17 mouse cellular contexts compared by ENCODE assay signal in genomic region chr8:119788607-119789381, GRCm38 (mm10). TPM values are rescaled to one million over a fixed set of nuclear protein-coding genes. Genes with fewer than 3 reads are reported as not detected.
A peak's percentile ranks its signal among the peaks of the same experiment; 100 is the strongest.
DNase-seq lines count a peak whose midpoint lies in the region; ATAC-seq and TF ChIP-seq lines count a peak whose summit lies in the region.
"Had no signal": no experiment of that assay in that cellular context is flagged by ENCODE, and none has a peak within 500 bp of the region (broad histone marks: within the 10 kb centered on the region; RNA-seq: fewer than 3 reads in every experiment).

No protein-coding gene starts in this region.

- no peak for ATAC-seq in midbrain, embryonic 14.5 days (ENCODE audit: low FRiP score, low TSS enrichment)
- no peak for ATAC-seq in midbrain, embryonic 15.5 days (replicated peaks)
- ATAC-seq in intestine, postnatal 0 days = no peak

- H3K4me1 ChIP-seq in midbrain, embryonic 14.5 days (ENCODE audit: control insufficient read depth, insufficient read depth, low read length) = peaks cover 21% of the 10 kb centered on the region
- peaks cover 24% of the 10 kb centered on the region for H3K4me1 ChIP-seq in midbrain, embryonic 15.5 days
- peaks cover 13% of the 10 kb centered on the region; the same call in 1 of the 2 replicates for H3K4me1 ChIP-seq in intestine, postnatal 0 days (replicated peaks; ENCODE audit: control insufficient read depth, insufficient read depth, low read length)

- no peaks in the 10 kb centered on the region for H3K36me3 ChIP-seq in midbrain, embryonic 14.5 days (ENCODE audit: control insufficient read depth, insufficient read depth, low read length)
- H3K36me3 ChIP-seq in midbrain, embryonic 15.5 days (replicated peaks) = no peaks in the 10 kb centered on the region
- no peaks in the 10 kb centered on the region for H3K36me3 ChIP-seq in intestine, postnatal 0 days (ENCODE audit: control insufficient read depth, insufficient read depth)
- H3K36me3 ChIP-seq: neural tube, embryonic 12.5 days had no signal

- H3K27me3 ChIP-seq in midbrain, embryonic 14.5 days (ENCODE audit: control insufficient read depth, insufficient read depth, low read length) = no peaks in the 10 kb centered on the region
- H3K27me3 ChIP-seq in midbrain, embryonic 15.5 days (replicated peaks) = no peaks in the 10 kb centered on the region
- no peaks in the 10 kb centered on the region for H3K27me3 ChIP-seq in intestine, postnatal 0 days (replicated peaks; ENCODE audit: control insufficient read depth, insufficient read depth, low read length)
- H3K27me3 ChIP-seq: neural tube, embryonic 12.5 days had no signal

- peak; percentile 4 for DNase-seq in gastrocnemius, postnatal 25 days
- DNase-seq in gastrocnemius, adult 18-20 months (ENCODE audit: low spot score) = no peak
- DNase-seq in midbrain, embryonic 14.5 days = no peak
- peak; percentile 74 to 81 for DNase-seq in cerebellum, postnatal 14 days
- no peak for DNase-seq in urinary bladder, adult 18-20 months (ENCODE audit: low spot score in 2 of 2)
- DNase-seq in embryo, embryonic 9.5 days (ENCODE audit: extremely low spot score) = no peak
- DNase-seq: adrenal gland, postnatal 36 days; gastrocnemius, postnatal 10 days; lung, adult 18-20 months; retina, postnatal 1 day; spleen, adult 18-20 months had no signal

- no peak overlapping the region for H3K27ac ChIP-seq in midbrain, embryonic 14.5 days (replicated peaks; ENCODE audit: low read depth, low read length)
- no peak overlapping the region for H3K27ac ChIP-seq in midbrain, embryonic 15.5 days
- no peak overlapping the region for H3K27ac ChIP-seq in intestine, postnatal 0 days (ENCODE audit: low read depth, low read length)
- H3K27ac ChIP-seq: kidney, postnatal 0 days; neural tube, embryonic 12.5 days had no signal

- no peaks in the 10 kb centered on the region for H3K9me3 ChIP-seq in midbrain, embryonic 14.5 days (ENCODE audit: control insufficient read depth, low read length)
- no peaks in the 10 kb centered on the region for H3K9me3 ChIP-seq in midbrain, embryonic 15.5 days
- no peaks in the 10 kb centered on the region for H3K9me3 ChIP-seq in intestine, postnatal 0 days (ENCODE audit: control insufficient read depth)
- H3K9me3 ChIP-seq: neural tube, embryonic 12.5 days had no signal

- 73% methylated on average over 9 of the region's 9 CpGs for WGBS in midbrain, embryonic 14.5 days
- 71% methylated on average over 9 of the region's 9 CpGs for WGBS in midbrain, embryonic 15.5 days
- 84% methylated on average over 9 of the region's 9 CpGs for WGBS in intestine, postnatal 0 days

- H3K4me3 ChIP-seq in midbrain, embryonic 14.5 days (replicated peaks; ENCODE audit: low read depth, low read length) = no peak overlapping the region
- no peak overlapping the region for H3K4me3 ChIP-seq in midbrain, embryonic 15.5 days
- H3K4me3 ChIP-seq in intestine, postnatal 0 days (ENCODE audit: low read depth, low read length) = no peak overlapping the region
- H3K4me3 ChIP-seq: erythroblast, embryonic 14.5 days; neural tube, embryonic 12.5 days had no signal

- H3K9ac ChIP-seq in midbrain, embryonic 14.5 days (replicated peaks; ENCODE audit: low read length) = 0 out of 2 replicates have a peak overlapping the region, but pooled peaks have one; percentile 3
- no peak overlapping the region for H3K9ac ChIP-seq in midbrain, embryonic 15.5 days
- no peak overlapping the region for H3K9ac ChIP-seq in intestine, postnatal 0 days (ENCODE audit: low read depth, low read length)
- H3K9ac ChIP-seq: neural tube, embryonic 12.5 days had no signal

- TF ChIP-seq CTCF in intestine, postnatal 0 days (IDR thresholded peaks at IDR 0.05; ENCODE audit: low read depth) = no peak

- no peak overlapping the region for H3K4me2 ChIP-seq in midbrain, embryonic 14.5 days (ENCODE audit: low read length)
- no peak overlapping the region for H3K4me2 ChIP-seq in midbrain, embryonic 15.5 days
- H3K4me2 ChIP-seq in intestine, postnatal 0 days (replicated peaks; ENCODE audit: low read depth) = no peak overlapping the region
- H3K4me2 ChIP-seq: heart, embryonic 11.5 days; neural tube, embryonic 12.5 days had no signal

RNA-seq across cellular contexts. Expression of gene Tldc1, which starts 10.6 kb away (rescaled TPM):
- 1 to 10 TPM; 3.2 to 4.0 TPM for total RNA-seq in gastrocnemius, postnatal 25 days (2021)
- 1 to 10 TPM; 3.4 TPM for total RNA-seq in gastrocnemius, adult 18-20 months (2021)
- polyA plus RNA-seq in midbrain, embryonic 14.5 days (2014; fragmentation: Nextera tagmentation; extraction: Ambion mirVana) = 5.8 and 6.3 TPM in 2 replicates
- 11.4 and 11.8 TPM in 2 replicates for polyA plus RNA-seq in midbrain, embryonic 15.5 days (2015; fragmentation: Nextera tagmentation; extraction: Ambion mirVana)
- polyA plus RNA-seq in intestine, postnatal 0 days (2015; fragmentation: Nextera tagmentation; extraction: Ambion mirVana) = 7.7 and 8.4 TPM in 2 replicates

RNA-seq across cellular contexts. Expression of gene Cotl1, which starts 51.5 kb away (rescaled TPM):
- 10 to 100 TPM in 1 of 2 experiments, 1 to 10 TPM in 1; 6.5 to 11.3 TPM for total RNA-seq in gastrocnemius, postnatal 25 days (2021)
- 1 to 10 TPM; 4.7 to 6.0 TPM for total RNA-seq in gastrocnemius, adult 18-20 months (2021)
- polyA plus RNA-seq in midbrain, embryonic 14.5 days (2014; fragmentation: Nextera tagmentation; extraction: Ambion mirVana) = 291 and 381 TPM in 2 replicates
- polyA plus RNA-seq in midbrain, embryonic 15.5 days (2015; fragmentation: Nextera tagmentation; extraction: Ambion mirVana) = 123 and 134 TPM in 2 replicates
- 166 and 169 TPM in 2 replicates for polyA plus RNA-seq in intestine, postnatal 0 days (2015; fragmentation: Nextera tagmentation; extraction: Ambion mirVana)

Comparison
In these comparisons a context has a peak if more than half of its experiments do, and no peak if none do; other contexts are left out.
1. DNase-seq: peak in gastrocnemius, postnatal 25 days (single experiment) and cerebellum, postnatal 14 days (2 of 2); none in gastrocnemius, adult 18-20 months (single experiment), midbrain, embryonic 14.5 days (single experiment), urinary bladder, adult 18-20 months (0 of 2) and embryo, embryonic 9.5 days (single experiment).